Mouse (Mus musculus): Measurements from ENCODE around the gene Fosl2. TPM values are rescaled to one million over a fixed set of nuclear protein-coding genes. Genes with fewer than 3 reads are reported as not detected.
"Not testable (repeated sequence)": the region's sequence is repeated elsewhere in the genome, so short reads cannot be mapped to it uniquely, and the experiment has no call there.

Gene Fosl2
- polyA plus RNA-seq, 1 experiment from 2014 or later, result 0.80 TPM

GRCm38 (mm10) chr5:32154931-32155688 lies 19.5 kb downstream of the Fosl2 start:
- no peaks in the 10 kb centered on the region; the same call in 1 of the 2 replicates for H3K4me1 ChIP-seq (replicated peaks; ENCODE audit: control insufficient read depth, insufficient read depth, low read length)
- ATAC-seq (ENCODE audit: low FRiP score) (no peak), DNase-seq (ENCODE audit: low spot score) (no peak)
- H3K9me3 ChIP-seq (ENCODE audit: control insufficient read depth, low read length), result no peaks in the 10 kb centered on the region
- H3K27me3 ChIP-seq (ENCODE audit: control insufficient read depth, insufficient read depth, low read length), result no peaks in the 10 kb centered on the region; the same call in 1 of the 2 replicates
- H3K4me2 ChIP-seq (replicated peaks), result no peak overlapping the region
- 89% methylated on average over 9 of the region's 9 CpGs for WGBS
- no peak overlapping the region for H3K4me3 ChIP-seq (replicated peaks; ENCODE audit: low read length)
- H3K9ac ChIP-seq, result no peak overlapping the region
- no peaks in the 10 kb centered on the region for H3K36me3 ChIP-seq (replicated peaks; ENCODE audit: control insufficient read depth, insufficient read depth)
- no peak overlapping the region for H3K27ac ChIP-seq

GRCm38 (mm10) chr5:32155927-32156326 lies 20.3 kb downstream of the Fosl2 start:
- Histone ChIP-seq H3K9me3 (ENCODE audit: control insufficient read depth, low read length) (no peaks in the 10 kb centered on the region), H3K27ac (no peak overlapping the region), H3K4me1 (replicated peaks; ENCODE audit: control insufficient read depth, insufficient read depth, low read length) (no peaks in the 10 kb centered on the region; the same call in 1 of the 2 replicates), H3K4me3 (replicated peaks; ENCODE audit: low read length) (no peak overlapping the region), H3K4me2 (replicated peaks) (no peak overlapping the region), H3K9ac (no peak overlapping the region), H3K36me3 (replicated peaks; ENCODE audit: control insufficient read depth, insufficient read depth) (no peaks in the 10 kb centered on the region), H3K27me3 (ENCODE audit: control insufficient read depth, insufficient read depth, low read length) (no peaks in the 10 kb centered on the region)
- ATAC-seq (ENCODE audit: low FRiP score) (no peak), DNase-seq (ENCODE audit: low spot score) (no peak)
- 86% methylated on average over 3 of the region's 3 CpGs for WGBS

GRCm38 (mm10) chr5:32163478-32164043 lies 28.0 kb downstream of the Fosl2 start:
- no peak overlapping the region for H3K9ac ChIP-seq
- no peak for DNase-seq (ENCODE audit: low spot score)
- no peak for ATAC-seq (ENCODE audit: low FRiP score)
- no peaks in the 10 kb centered on the region for H3K27me3 ChIP-seq (ENCODE audit: control insufficient read depth, insufficient read depth, low read length)
- H3K36me3 ChIP-seq (replicated peaks; ENCODE audit: control insufficient read depth, insufficient read depth), result no peaks in the 10 kb centered on the region
- H3K4me2 ChIP-seq (replicated peaks), result no peak overlapping the region
- whole genome bisulfite sequencing, result 91% methylated on average over 3 of the region's 3 CpGs
- H3K4me1 ChIP-seq (replicated peaks; ENCODE audit: control insufficient read depth, insufficient read depth, low read length), result no peaks in the 10 kb centered on the region
- no peak overlapping the region for H3K4me3 ChIP-seq (replicated peaks; ENCODE audit: low read length)
- H3K27ac ChIP-seq, result no peak overlapping the region
- H3K9me3 ChIP-seq (ENCODE audit: control insufficient read depth, low read length), result no peaks in the 10 kb centered on the region

- no peaks in the 10 kb centered on the region for H3K36me3 ChIP-seq (replicated peaks; ENCODE audit: control insufficient read depth, insufficient read depth)
- no peak overlapping the region for H3K27ac ChIP-seq
- no peaks in the 10 kb centered on the region for H3K27me3 ChIP-seq (ENCODE audit: control insufficient read depth, insufficient read depth, low read length)
- WGBS, result 82% methylated on average over 2 of the region's 2 CpGs
- no peaks in the 10 kb centered on the region for H3K4me1 ChIP-seq (replicated peaks; ENCODE audit: control insufficient read depth, insufficient read depth, low read length)
- H3K9ac ChIP-seq, result no peak overlapping the region
- no peaks in the 10 kb centered on the region for H3K9me3 ChIP-seq (ENCODE audit: control insufficient read depth, low read length)
- DNase-seq (ENCODE audit: low spot score), result no peak
- no peak overlapping the region for H3K4me2 ChIP-seq (replicated peaks)
- no peak overlapping the region for H3K4me3 ChIP-seq (replicated peaks; ENCODE audit: low read length)
- ATAC-seq (ENCODE audit: low FRiP score), result no peak
These were observed 36.6 kb downstream of the Fosl2 start for GRCm38 (mm10) chr5:32172188-32172587.

GRCm38 (mm10) chr5:32176800-32177199 lies 41.2 kb downstream of the Fosl2 start:
- Histone ChIP-seq H3K9me3 (ENCODE audit: control insufficient read depth, low read length) (no peaks in the 10 kb centered on the region), H3K4me3 (replicated peaks; ENCODE audit: low read length) (no peak overlapping the region), H3K27ac (no peak overlapping the region), H3K4me2 (replicated peaks) (no peak overlapping the region), H3K27me3 (ENCODE audit: control insufficient read depth, insufficient read depth, low read length) (no peaks in the 10 kb centered on the region), H3K4me1 (replicated peaks; ENCODE audit: control insufficient read depth, insufficient read depth, low read length) (no peaks in the 10 kb centered on the region), H3K36me3 (replicated peaks; ENCODE audit: control insufficient read depth, insufficient read depth) (no peaks in the 10 kb centered on the region), H3K9ac (no peak overlapping the region)
- 85% methylated on average over 2 of the region's 2 CpGs for WGBS
- no peak for ATAC-seq (ENCODE audit: low FRiP score)
- no peak for DNase-seq (ENCODE audit: low spot score)

GRCm38 (mm10) chr5:32177737-32178136 lies 42.1 kb downstream of the Fosl2 start:
- 73% methylated on average over 4 of the region's 4 CpGs for WGBS

GRCm38 (mm10) chr5:32178720-32179119 lies 43.1 kb downstream of the Fosl2 start:
- not testable (repeated sequence) for H3K36me3 ChIP-seq (replicated peaks; ENCODE audit: control insufficient read depth, insufficient read depth); H3K9ac ChIP-seq; H3K9me3 ChIP-seq (ENCODE audit: control insufficient read depth, low read length); DNase-seq (ENCODE audit: low spot score); H3K4me1 ChIP-seq (replicated peaks; ENCODE audit: control insufficient read depth, insufficient read depth, low read length); H3K4me2 ChIP-seq (replicated peaks); H3K4me3 ChIP-seq (replicated peaks; ENCODE audit: low read length); H3K27me3 ChIP-seq (ENCODE audit: control insufficient read depth, insufficient read depth, low read length); ATAC-seq (ENCODE audit: low FRiP score); H3K27ac ChIP-seq
- 86% methylated on average over 5 of the region's 6 CpGs for WGBS

More at GRCm38 (mm10) chr5:32177737-32178136, 42.1 kb downstream of the Fosl2 start:
- no peak overlapping the region for H3K27ac ChIP-seq
- no peak overlapping the region for H3K4me2 ChIP-seq (replicated peaks)
- DNase-seq (ENCODE audit: low spot score), result no peak
- H3K4me1 ChIP-seq (replicated peaks; ENCODE audit: control insufficient read depth, insufficient read depth, low read length), result no peaks in the 10 kb centered on the region
- no peaks in the 10 kb centered on the region for H3K27me3 ChIP-seq (ENCODE audit: control insufficient read depth, insufficient read depth, low read length)
- no peaks in the 10 kb centered on the region for H3K36me3 ChIP-seq (replicated peaks; ENCODE audit: control insufficient read depth, insufficient read depth)
- H3K9me3 ChIP-seq (ENCODE audit: control insufficient read depth, low read length), result no peaks in the 10 kb centered on the region
- no peak overlapping the region for H3K9ac ChIP-seq
- no peak overlapping the region for H3K4me3 ChIP-seq (replicated peaks; ENCODE audit: low read length)
- ATAC-seq (ENCODE audit: low FRiP score), result no peak

GRCm38 (mm10) chr5:32182885-32183629 lies 47.5 kb downstream of the Fosl2 start:
- Histone ChIP-seq H3K9ac (no peak overlapping the region), H3K9me3 (ENCODE audit: control insufficient read depth, low read length) (no peaks in the 10 kb centered on the region), H3K36me3 (replicated peaks; ENCODE audit: control insufficient read depth, insufficient read depth) (no peaks in the 10 kb centered on the region), H3K4me2 (replicated peaks) (no peak overlapping the region), H3K27me3 (ENCODE audit: control insufficient read depth, insufficient read depth, low read length) (no peaks in the 10 kb centered on the region), H3K27ac (no peak overlapping the region), H3K4me1 (replicated peaks; ENCODE audit: control insufficient read depth, insufficient read depth, low read length) (no peaks in the 10 kb centered on the region), H3K4me3 (replicated peaks; ENCODE audit: low read length) (no peak overlapping the region)
- ATAC-seq (ENCODE audit: low FRiP score) (no peak), DNase-seq (ENCODE audit: low spot score) (no peak)
- 83% methylated on average over 4 of the region's 4 CpGs for WGBS

- Histone ChIP-seq H3K9me3 (ENCODE audit: control insufficient read depth, low read length) (no peaks in the 10 kb centered on the region), H3K4me2 (replicated peaks) (no peak overlapping the region), H3K4me1 (replicated peaks; ENCODE audit: control insufficient read depth, insufficient read depth, low read length) (no peaks in the 10 kb centered on the region), H3K27ac (no peak overlapping the region), H3K9ac (no peak overlapping the region), H3K27me3 (ENCODE audit: control insufficient read depth, insufficient read depth, low read length) (no peaks in the 10 kb centered on the region), H3K36me3 (replicated peaks; ENCODE audit: control insufficient read depth, insufficient read depth) (no peaks in the 10 kb centered on the region), H3K4me3 (replicated peaks; ENCODE audit: low read length) (no peak overlapping the region)
- ATAC-seq (ENCODE audit: low FRiP score), result no peak
- DNase-seq (ENCODE audit: low spot score), result no peak
- WGBS, result 60% methylated on average over 11 of the region's 11 CpGs
These were observed 52.1 kb downstream of the Fosl2 start for GRCm38 (mm10) chr5:32187717-32188116.

Measured in hindbrain, embryonic 14.5 days (tissue).